Mouse (Mus musculus) mesoderm, embryonic 11.5 days (tissue): ENCODE results near the gene Vsx2.

Source experiments
- DNase-seq: peaks from one replicate; pipeline ENCODE4 v3.0.0-alpha.2; 2012; ENCODE audit warnings: low read depth, low spot score

Vsx2 gene

DNA sequence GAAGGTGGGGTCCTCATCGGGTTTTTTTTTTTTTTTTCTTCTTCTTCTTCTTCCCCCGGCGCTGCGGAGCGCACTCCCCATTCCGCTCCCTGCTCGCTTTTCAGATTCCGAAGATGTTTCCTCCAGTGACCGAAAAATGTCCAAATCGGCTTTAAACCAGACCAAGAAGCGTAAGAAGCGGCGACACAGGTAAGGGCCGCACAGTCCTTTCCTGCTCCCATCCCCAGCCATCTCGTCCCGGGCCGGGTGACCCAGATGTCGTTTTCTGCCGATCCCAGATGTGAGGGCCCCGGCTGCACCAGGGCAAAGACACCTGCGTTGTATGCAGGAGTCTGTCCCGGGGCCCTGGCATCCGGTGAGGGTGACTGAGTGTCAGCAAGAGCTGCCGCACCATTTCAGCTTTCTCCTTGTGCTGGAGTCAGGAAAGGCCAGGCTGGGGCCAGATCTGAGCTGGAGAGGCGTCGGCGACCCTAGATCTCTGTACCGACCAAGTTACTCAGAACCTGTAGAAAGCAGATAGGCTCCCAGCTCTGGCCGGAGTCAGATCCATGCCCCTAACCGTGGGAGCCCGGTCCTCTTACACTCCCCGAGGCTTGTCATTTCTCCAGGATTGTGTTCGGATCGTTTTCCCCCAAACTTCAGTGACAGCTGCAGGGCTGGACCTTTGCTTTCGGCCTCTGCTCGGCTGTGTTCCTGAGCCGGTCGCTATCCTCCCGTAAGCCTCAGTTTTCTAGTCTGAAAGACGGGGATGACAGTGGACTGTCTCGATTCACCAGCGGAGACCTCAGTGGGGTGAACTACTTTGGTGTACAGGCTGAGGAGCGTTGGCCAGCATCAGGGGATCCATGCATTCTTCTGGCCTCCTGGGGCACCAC lies 2.1 kb downstream of the Vsx2 start:
- DNase-seq: no peak

DNA sequence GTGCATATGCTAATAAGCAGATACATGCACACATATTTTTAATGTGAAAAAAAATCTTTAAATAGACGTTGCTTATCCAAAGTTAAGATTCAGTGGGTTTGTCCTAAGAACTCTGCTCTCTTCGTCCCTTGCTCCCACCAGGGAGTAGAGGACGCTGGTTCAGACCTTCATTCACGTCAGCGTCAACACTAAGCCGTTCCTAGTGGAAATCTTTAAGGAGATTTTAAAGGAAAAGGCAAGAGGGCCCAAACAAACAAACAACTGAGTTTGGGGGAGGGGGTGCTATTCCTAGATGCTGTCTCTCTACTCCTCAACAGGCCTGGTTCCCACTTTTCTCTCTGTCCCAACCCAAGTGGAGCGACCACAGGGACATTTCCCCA lies 2.8 kb downstream of the Vsx2 start:
- no peak for DNase-seq

DNA sequence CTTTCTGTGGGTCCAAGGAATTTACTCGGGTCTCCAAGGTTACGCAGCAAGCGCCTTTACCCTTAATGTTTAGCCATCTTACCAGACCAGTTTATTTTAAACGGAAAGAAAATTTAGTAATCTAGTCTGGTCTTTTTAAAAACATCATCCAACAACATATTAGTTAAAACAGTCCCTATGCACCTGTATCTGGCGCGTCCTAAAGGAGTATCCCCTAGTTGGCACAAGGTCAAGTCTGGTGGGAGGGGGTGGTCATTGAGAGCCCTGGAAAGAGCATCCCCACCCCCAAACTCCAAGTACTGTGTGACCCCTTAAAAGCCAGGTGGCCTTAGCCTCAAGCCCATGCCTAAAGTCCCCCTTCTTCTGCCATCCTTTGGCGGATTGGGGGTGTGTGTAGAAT lies 3.5 kb downstream of the Vsx2 start:
- DNase-seq: no peak

DNA sequence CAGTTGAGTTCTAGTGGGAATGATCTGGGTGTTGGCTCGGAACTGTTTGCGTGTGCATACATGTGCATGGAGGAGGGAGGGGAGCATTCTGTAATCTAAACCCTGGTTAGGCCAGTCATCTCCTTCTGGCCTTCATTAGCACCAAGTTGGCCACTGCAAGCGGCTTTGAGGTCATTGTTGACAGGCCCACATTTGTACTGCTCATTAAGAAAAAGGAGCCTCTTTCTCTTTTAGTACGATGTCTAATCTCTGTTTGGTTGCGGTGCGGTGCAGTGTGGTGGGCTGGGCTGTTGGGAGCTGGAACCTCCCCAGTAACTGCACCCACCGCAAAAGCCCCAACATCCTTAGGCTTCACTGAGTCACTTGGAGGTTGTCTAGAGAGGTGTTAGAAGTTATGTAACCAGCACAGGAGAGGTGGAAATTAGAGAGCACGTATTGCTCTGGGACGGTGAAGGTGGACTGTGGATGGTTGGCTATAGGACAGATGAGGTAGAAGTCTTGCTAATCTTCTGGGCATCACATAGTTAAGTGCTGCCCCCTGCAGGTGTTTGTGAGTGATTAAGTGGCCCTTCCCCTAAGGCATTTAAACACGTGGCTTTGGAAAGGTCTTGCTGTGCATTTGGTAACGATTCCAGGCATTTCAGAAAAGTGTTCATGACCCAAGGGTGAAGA lies 8.3 kb downstream of the Vsx2 start:
- DNase-seq: no peak

DNA sequence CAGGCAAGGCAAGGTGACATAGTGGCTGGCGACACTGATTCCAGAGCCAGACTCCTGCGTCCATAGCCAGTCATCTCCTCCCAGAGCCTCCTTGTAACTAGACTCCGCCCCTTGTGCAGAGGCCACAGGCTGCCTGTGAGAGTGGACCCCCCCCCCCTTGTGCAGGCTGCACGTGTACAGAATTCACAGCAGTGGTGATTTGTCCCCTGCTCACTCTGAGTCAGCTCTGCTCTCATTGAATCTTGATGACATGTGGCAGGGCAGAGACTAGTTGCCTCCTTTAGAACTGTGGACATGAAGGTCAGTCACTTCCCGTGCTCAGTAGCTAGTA lies 8.8 kb downstream of the Vsx2 start:
- DNase-seq: no peak

DNA sequence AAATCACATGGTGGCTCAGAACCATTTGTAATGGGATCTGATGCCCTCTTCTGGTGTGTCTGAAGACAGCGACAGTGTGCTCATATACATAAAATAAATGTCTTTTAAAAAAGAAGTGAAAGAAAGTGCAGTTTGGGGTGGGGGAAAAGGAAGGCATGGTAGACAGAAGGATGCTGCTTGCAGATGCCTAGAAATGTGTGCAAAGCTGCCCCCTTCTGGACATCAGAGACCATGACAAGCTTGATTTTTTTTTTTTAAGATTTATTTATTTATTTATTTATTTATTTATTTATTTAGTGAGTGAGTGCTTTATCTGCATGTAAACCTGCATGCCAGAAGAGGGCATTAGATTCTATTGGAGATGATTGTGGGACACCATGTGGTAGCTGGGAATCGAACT lies 11.7 kb downstream of the Vsx2 start:
- no peak for DNase-seq

DNA sequence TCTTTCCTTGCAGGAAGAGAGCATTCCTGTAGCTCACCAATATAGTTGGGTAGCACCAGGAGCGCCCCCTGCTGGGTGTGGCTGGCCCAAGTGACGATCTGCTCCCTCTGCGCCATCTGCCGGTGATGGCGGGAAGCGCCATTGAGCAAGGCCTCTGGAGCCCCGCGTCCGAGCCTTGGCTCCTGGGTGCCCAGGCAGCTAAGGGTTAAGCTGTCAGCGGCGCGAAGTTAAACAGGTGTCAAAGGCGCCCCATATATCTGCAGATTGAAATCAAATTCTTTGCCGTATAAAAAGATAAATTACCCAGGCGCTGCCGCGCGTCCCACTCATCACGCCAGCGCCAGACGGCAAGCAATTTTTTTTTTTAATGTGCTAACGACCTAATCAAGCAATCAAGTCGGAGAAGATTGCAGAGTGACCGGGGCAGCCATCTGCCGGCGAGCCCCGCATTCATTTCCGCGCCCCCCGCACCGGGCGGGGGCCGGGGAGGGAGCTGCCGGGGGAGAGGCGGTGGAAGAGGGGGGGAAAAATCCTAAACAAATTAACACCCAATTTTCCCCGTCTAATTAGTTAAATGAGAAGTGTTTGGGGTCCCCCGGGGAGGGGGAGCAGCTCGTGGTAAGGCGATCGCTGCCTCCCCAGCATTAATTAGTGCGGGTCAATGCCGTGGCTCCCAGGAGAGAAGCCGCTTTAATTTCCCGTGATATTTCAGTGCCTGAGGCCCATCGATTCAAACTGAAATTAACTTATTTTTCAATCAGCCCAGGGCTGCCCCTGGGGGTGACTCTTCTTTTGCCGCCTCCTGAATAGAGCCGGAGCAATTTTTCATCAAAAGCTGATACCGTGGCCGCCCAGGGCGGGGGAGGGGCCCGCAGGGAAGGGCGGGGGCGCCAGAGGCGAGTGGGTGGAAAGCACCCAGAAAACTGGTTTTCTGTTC lies 20.5 kb downstream of the Vsx2 start:
- DNase-seq: peak; percentile 94

DNA sequence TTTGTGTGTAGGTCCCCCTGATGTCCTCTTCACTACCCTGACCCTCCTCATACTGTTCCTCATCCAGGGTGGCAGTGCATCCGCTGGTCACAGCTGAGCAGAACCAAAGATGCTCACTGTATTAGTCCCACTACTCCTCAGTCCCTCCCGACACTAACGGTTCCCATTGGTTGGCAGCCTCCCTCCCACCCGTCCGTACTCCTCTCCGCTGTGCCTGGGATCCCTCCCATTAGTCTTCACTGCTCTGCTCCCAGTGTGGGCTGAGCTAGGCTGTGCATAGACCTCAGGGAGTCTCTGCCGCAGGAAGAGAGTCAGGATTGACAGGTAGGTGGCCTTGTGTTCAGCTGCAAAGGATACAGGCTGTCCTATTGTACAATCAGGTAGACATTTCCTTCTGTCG lies 28.8 kb downstream of the Vsx2 start:
- DNase-seq: no peak

DNA sequence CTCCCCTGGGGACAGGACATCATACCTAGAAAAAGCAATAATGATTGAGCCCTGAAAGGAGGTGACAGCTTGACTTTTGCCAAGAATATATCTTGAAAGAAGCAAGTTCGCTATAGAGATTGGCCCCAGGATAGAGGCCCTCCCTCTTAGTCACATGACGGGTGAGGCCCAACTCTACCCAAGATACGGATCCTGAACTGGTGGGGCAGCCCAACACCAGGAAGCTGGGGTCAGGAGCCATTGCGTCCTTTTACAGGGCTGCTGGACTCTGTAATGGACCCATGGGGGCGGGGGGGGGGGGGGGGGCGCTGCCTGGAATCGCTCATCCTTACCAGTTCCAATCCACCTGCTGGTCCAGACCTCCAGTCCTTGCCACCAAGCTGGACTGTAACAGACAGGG lies 34.4 kb downstream of the Vsx2 start:
- DNase-seq: no peak

DNA sequence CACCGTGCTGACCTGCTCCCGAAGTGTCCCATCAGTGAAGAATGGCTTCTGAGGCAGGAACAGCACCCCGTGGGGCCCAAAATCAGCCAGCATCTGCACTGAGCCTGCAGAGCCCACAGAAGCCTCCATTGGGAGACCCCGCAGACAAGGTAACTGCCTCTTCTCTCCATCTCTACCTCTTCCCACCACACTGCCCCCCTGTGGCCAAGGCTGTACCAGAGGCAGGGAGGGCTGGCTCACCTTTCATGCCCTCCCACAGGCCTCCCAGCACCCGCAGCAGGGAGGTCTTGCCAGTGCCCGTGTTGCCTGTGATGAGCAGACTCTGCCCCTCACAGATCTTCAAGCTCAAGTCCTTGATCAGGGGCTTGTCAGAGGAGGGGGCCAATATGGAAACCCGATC lies 36.3 kb downstream of the Vsx2 start:
- DNase-seq: no peak

DNA sequence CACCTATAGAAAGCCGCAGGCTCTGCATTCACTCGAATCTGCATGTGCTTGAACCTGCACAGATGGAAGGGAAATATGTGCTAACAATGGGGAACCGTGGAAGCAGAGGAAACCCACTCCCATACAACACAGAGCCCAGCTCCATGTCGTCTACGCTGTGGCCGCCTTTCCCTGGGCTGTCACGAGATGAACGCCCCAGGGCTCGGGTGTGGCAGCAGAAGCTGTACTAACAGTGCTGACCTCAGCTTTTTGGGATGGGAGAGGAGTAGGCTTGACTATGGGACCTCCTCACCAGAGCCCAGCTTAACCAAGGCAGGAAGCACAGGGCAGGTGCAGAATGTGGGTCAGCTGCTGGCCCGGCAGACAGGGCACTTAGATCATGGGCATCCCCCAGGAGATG lies 42.2 kb downstream of the Vsx2 start:
- no peak for DNase-seq

DNA sequence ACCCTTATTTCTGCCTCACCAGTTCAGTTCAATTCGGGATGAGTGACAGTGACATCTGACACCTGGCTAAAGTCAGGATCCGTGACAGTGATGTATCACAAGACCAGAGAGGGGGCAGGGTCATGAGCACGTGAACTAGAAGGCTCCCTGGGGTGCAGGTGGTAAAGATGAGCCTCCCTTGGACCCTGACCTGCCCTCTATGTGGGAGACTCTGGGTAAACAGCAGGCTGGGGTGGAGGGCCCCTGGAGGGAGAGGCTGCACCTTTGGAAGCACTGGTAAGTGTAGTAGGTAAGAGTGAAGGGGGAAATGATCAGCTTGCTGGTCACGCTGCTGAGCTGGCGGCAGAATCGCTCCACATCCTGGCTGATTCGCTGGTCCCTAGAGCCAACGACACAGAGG lies 43.0 kb downstream of the Vsx2 start:
- no peak for DNase-seq

DNA sequence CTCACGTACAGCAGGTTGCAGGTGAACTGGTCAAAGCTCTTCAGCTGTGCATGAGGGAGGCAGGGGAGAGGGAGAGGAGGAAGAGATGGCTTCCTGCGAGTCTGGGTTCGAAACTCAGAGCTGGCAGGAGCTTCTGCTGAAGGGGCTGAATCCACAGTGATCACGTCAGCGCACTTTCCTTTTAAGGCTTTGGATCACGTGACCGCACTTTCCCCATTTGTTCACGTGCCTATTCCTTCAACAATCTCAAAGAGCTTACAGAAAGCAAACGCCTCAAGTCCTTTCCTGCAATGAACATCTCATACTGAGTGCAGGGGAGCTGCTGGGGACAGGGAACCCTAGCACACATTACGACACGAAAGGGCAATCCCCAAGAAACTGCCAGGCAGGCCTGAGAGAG lies 44.4 kb downstream of the Vsx2 start:
- DNase-seq: no peak

DNA sequence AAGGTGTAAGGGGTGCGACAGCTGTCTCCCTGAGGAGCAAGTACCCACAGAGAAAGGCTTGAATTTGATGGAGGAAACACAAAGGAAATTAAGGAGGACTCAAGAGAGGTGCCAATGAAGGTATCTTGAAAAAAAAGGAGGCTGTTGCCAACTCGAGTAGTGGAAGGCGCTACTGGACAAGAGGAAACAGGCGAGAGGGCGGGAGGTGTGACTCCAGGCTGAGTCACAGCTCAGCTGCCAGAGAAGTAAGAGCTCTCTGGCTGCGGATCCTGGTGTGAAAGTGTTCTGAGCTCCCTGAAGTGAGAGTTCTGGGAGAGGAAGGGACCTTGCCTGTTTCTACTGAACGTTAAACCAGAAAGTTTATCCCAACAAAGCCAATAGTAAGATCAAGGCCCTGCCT lies 45.0 kb downstream of the Vsx2 start:
- DNase-seq: no peak

DNA sequence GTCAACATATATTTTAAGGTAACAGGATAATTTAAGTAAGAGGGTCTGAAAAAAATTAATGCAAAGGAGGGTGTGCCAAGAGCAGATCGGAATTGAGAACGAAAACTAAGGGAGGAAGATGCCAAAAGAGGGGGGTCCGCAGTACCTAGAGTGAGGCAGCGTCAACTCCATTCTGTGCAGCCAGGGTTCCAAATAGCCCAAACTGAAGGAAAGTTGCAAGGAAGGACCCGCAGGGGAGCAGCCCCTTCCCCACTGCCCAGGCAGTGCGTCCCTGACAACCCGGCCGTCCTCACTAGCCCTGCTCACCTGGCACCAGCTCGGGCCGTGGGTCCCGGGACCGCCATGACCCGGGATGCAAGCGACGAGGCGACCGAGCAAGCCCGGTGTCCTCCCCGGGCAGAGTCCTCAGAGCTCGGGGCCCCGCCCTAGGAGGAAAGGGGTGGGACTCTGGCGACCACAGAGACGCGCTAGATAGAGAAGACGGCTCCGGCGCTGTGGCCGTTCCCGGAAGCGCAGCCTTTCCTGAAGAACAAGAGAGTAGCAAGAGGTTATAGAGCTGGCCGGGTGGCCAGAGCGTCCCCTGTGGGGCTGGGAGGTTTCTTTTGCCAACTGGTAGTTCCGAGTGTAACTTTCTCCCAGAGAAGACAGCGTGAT lies 47.5 kb downstream of the Vsx2 start, which contains the start of gene Abcd4:
Gene Abcd4, minus strand, starts transcription at position 437 of the 654 bp plus-strand sequence.
- peak; percentile 93 for DNase-seq

DNA sequence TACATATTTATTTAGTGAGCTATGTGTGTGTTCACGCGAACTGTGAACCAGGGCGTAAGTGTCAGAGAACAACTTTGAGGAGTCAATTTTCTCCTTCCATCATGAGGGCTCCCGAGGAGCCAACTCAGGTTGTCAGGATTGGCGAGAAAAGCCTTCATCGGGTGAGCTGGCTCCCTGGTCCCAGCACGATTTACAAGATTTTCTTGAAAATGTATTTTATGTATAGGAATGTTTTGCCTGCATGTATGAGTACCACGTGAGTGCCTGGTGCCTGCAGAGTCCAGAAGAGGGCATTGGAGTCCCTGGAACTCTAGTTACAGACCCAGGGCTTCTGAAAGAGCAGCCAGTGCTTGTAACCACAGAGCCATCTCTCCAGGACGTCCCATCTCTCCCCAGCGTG lies 48.1 kb downstream of the Vsx2 start:
- no peak for DNase-seq

DNA sequence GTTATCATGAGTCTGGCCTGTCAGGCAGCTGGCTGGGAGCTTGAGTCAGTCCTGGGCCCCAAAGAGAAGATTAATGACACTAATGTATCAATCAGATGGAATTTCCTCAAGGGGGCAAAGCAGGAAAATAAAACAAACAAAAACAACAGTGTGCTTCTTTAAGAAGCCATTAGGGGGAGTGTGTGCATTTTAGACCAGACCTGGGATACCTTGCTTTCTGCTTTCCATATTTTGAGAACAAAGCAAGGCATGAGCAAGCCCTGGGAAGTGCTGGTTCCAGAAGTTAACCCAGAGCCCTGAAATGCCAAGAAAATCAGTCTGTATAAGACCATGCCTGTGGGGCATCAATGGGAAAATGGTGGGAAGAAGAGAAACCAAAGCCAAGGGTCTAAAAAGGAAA lies 51.4 kb downstream of the Vsx2 start:
- peak; percentile 40 for DNase-seq

DNA sequence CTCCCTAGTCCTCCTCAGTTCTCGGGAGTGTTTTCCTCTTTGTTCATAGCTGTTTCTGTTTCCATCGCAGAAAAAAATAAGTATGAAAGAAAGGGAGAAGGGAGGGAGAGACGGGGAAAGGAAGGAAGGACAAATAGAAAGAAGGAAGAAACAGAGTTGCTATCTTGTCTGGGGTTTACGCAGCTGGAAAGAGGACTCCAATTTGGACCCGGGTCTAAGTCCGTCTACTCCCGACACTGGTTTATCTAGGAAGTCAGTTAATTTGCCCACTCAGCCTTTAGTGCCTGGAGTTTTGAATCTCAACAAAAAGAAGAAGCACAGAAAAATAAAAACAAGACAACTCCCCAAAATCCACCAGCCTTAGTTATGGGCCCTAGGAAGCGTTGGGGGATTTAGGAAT lies 55.0 kb downstream of the Vsx2 start:
- DNase-seq: no peak

DNA sequence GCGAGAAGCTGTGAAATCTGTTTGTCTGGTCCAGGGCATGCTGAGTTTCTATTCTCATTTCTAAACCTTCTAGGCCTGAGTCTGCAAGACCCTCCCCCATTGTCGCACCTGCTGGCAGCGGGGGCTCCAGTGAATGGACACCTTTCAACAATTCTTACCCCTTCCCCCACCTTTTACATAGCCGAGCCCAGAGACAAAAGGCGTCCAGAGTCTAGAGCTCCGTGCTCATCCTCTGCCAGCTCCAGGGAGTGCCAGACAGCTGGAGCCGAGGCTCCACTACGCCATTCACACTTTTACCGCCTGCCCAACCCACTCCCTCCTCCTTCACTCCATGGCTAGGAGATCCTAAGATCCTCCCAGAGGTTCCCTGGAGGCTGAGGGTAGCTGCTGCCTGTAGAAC lies 55.6 kb downstream of the Vsx2 start:
- DNase-seq: no peak

DNA sequence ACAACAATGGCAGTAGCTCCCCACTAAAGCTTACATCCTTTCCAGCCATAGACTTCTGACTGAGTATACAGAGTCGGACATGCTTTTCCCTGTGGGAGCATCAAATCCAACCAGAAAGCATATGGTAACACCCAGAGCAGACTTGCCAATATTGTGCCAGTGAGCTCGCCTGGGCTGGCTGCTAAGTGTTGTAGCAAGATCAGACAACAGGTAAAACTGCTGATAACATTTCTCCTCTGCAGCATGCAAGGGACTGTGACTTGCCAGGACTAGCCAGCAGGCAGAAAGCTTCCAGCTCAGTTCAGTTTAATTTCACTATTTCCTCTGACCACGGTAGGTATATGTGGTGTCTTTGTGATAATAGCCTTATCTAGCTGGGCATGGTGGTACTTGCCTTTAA lies 62.3 kb downstream of the Vsx2 start:
- no peak for DNase-seq

DNA sequence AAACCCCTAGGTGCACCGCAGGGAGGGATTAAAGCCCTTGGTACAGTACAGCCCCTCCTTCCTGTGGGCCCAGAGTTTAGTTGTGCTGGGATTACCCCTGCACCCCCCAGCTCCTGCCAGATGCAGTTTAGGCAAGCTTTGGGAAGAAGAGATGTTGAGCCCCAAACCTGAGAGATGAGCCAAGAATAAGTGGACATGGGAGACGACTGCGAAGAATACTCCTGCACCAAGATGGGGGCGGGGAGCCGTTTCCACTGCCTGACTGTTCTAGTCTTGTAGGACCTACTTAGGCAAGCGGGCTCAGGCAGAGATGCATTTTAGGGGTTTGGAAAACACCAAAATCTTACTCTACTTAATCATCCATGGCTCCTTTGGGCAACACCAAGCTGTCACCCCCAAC lies 70.7 kb downstream of the Vsx2 start:
- no peak for DNase-seq

DNA sequence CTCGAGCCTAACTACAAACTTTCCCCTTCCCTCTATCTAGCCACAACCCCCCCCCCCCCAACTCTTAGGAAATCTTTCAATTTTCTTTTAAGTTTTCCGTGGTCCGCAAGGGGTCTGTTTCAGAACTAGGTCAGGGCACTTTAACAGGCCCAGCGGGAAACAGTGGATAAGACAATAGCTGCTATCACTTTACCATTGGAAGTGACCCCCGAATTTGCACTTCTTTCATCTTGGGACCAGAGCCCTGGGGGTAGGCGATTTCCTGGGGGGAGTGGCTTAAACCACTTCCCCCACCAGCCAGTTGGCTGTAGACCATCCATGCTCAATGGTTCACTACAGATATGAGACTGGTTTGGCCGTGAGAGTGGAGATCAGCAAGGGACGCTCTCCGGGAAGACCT lies 71.1 kb downstream of the Vsx2 start, which contains the start of gene Vrtn:
Gene Vrtn, plus strand, starts transcription at position 366 of the 400 bp plus-strand sequence.
- DNase-seq: no peak
